Mouse (Mus musculus): ENCODE data around the gene Olfr1280. TPM values are rescaled to one million over a fixed set of nuclear protein-coding genes. Genes with fewer than 3 reads are reported as not detected.
"Not testable (repeated sequence)": the region's sequence is repeated elsewhere in the genome, so short reads cannot be mapped to it uniquely, and the experiment has no call there.

Gene Olfr1280
- polyA plus RNA-seq (2014; fragmentation: Nextera tagmentation; extraction: Ambion mirVana) = not detected in 2 replicates

- no peak for DNase-seq (ENCODE audit: low spot score)
- H3K4me1 ChIP-seq (ENCODE audit: control insufficient read depth, insufficient read depth, low read length) = no peaks in the 10 kb centered on the region
- no peak for ATAC-seq (replicated peaks; ENCODE audit: insufficient number of reproducible peaks, low FRiP score, low TSS enrichment, low read depth)
- no peaks in the 10 kb centered on the region for H3K9me3 ChIP-seq (replicated peaks; ENCODE audit: control insufficient read depth, low read length)
- no peak within 1 kb of the TSS for H3K4me3 ChIP-seq (ENCODE audit: low read depth, low read length)
- no peaks in the 10 kb centered on the region for H3K27me3 ChIP-seq (ENCODE audit: control insufficient read depth, insufficient read depth, low read length)
- H3K4me2 ChIP-seq (ENCODE audit: low read depth, low read length) = no peak within 1 kb of the TSS
- H3K27ac ChIP-seq (replicated peaks; ENCODE audit: low read depth, low read length) = no peak within 1 kb of the TSS
- H3K9ac ChIP-seq (replicated peaks; ENCODE audit: low read length) = no peak within 1 kb of the TSS
- H3K36me3 ChIP-seq (replicated peaks; ENCODE audit: control insufficient read depth, insufficient read depth, low read depth, low read length) = no peaks in the 10 kb centered on the region
Observed at GRCm38 (mm10) chr2:111313717-111314116, at the start of gene Olfr1280. Olfr1280 (plus strand) TSS chr2:111314017.

- Histone ChIP-seq H3K4me3 (ENCODE audit: low read depth, low read length) (no peak within 1 kb of the TSS), H3K27me3 (ENCODE audit: control insufficient read depth, insufficient read depth, low read length) (no peaks in the 10 kb centered on the region), H3K9me3 (replicated peaks; ENCODE audit: control insufficient read depth, low read length) (no peaks in the 10 kb centered on the region), H3K36me3 (replicated peaks; ENCODE audit: control insufficient read depth, insufficient read depth, low read depth, low read length) (no peaks in the 10 kb centered on the region), H3K4me1 (ENCODE audit: control insufficient read depth, insufficient read depth, low read length) (no peaks in the 10 kb centered on the region), H3K27ac (replicated peaks; ENCODE audit: low read depth, low read length) (no peak within 1 kb of the TSS), H3K9ac (replicated peaks; ENCODE audit: low read length) (no peak within 1 kb of the TSS), H3K4me2 (ENCODE audit: low read depth, low read length) (no peak within 1 kb of the TSS)
- DNase-seq (ENCODE audit: low spot score) (no peak), ATAC-seq (replicated peaks; ENCODE audit: insufficient number of reproducible peaks, low FRiP score, low TSS enrichment, low read depth) (no peak)
- 83% methylated on average over 2 of the region's 2 CpGs for WGBS
Observed at GRCm38 (mm10) chr2:111274006-111274405, 39.8 kb upstream of the Olfr1280 start, which contains the start of gene Olfr1277. Olfr1277 (minus strand) TSS chr2:111274106.

GRCm38 (mm10) chr2:111289836-111290235 lies 24.0 kb upstream of the Olfr1280 start, which contains the start of gene Olfr1278:
Olfr1278 (plus strand) TSS chr2:111290136.
- ATAC-seq (replicated peaks; ENCODE audit: insufficient number of reproducible peaks, low FRiP score, low TSS enrichment, low read depth) (no peak), DNase-seq (ENCODE audit: low spot score) (no peak)
- Histone ChIP-seq H3K4me3 (ENCODE audit: low read depth, low read length) (no peak within 1 kb of the TSS), H3K9me3 (replicated peaks; ENCODE audit: control insufficient read depth, low read length) (no peaks in the 10 kb centered on the region), H3K4me2 (ENCODE audit: low read depth, low read length) (no peak within 1 kb of the TSS), H3K36me3 (replicated peaks; ENCODE audit: control insufficient read depth, insufficient read depth, low read depth, low read length) (no peaks in the 10 kb centered on the region), H3K27ac (replicated peaks; ENCODE audit: low read depth, low read length) (no peak within 1 kb of the TSS), H3K4me1 (ENCODE audit: control insufficient read depth, insufficient read depth, low read length) (no peaks in the 10 kb centered on the region), H3K9ac (replicated peaks; ENCODE audit: low read length) (no peak within 1 kb of the TSS), H3K27me3 (ENCODE audit: control insufficient read depth, insufficient read depth, low read length) (no peaks in the 10 kb centered on the region)

- Histone ChIP-seq H3K9ac (replicated peaks; ENCODE audit: low read length) (no peak overlapping the region), H3K27ac (replicated peaks; ENCODE audit: low read depth, low read length) (no peak overlapping the region), H3K4me2 (ENCODE audit: low read depth, low read length) (no peak overlapping the region), H3K9me3 (replicated peaks; ENCODE audit: control insufficient read depth, low read length) (no peaks in the 10 kb centered on the region), H3K4me1 (ENCODE audit: control insufficient read depth, insufficient read depth, low read length) (no peaks in the 10 kb centered on the region), H3K4me3 (ENCODE audit: low read depth, low read length) (no peak overlapping the region), H3K36me3 (replicated peaks; ENCODE audit: control insufficient read depth, insufficient read depth, low read depth, low read length) (no peaks in the 10 kb centered on the region), H3K27me3 (ENCODE audit: control insufficient read depth, insufficient read depth, low read length) (no peaks in the 10 kb centered on the region)
- DNase-seq (ENCODE audit: low spot score) = no peak
- no peak for ATAC-seq (replicated peaks; ENCODE audit: insufficient number of reproducible peaks, low FRiP score, low TSS enrichment, low read depth)
Observed at GRCm38 (mm10) chr2:111298541-111298940, 15.3 kb upstream of the Olfr1280 start.

GRCm38 (mm10) chr2:111300374-111300773 lies 13.4 kb upstream of the Olfr1280 start, which contains the start of gene Olfr1279:
Olfr1279 (plus strand) TSS chr2:111300635.
- H3K4me1 ChIP-seq (ENCODE audit: control insufficient read depth, insufficient read depth, low read length) = no peaks in the 10 kb centered on the region
- no peaks in the 10 kb centered on the region for H3K9me3 ChIP-seq (replicated peaks; ENCODE audit: control insufficient read depth, low read length)
- ATAC-seq (replicated peaks; ENCODE audit: insufficient number of reproducible peaks, low FRiP score, low TSS enrichment, low read depth) = no peak
- no peaks in the 10 kb centered on the region for H3K27me3 ChIP-seq (ENCODE audit: control insufficient read depth, insufficient read depth, low read length)
- no peak within 1 kb of the TSS for H3K27ac ChIP-seq (replicated peaks; ENCODE audit: low read depth, low read length)
- DNase-seq (ENCODE audit: low spot score) = no peak
- no peak within 1 kb of the TSS for H3K4me3 ChIP-seq (ENCODE audit: low read depth, low read length)
- H3K4me2 ChIP-seq (ENCODE audit: low read depth, low read length) = no peak within 1 kb of the TSS
- no peak within 1 kb of the TSS for H3K9ac ChIP-seq (replicated peaks; ENCODE audit: low read length)
- H3K36me3 ChIP-seq (replicated peaks; ENCODE audit: control insufficient read depth, insufficient read depth, low read depth, low read length) = no peaks in the 10 kb centered on the region

- no peaks in the 10 kb centered on the region for H3K27me3 ChIP-seq (ENCODE audit: control insufficient read depth, insufficient read depth, low read length)
- no peaks in the 10 kb centered on the region for H3K9me3 ChIP-seq (replicated peaks; ENCODE audit: control insufficient read depth, low read length)
- no peak for ATAC-seq (replicated peaks; ENCODE audit: insufficient number of reproducible peaks, low FRiP score, low TSS enrichment, low read depth)
- WGBS = 75% methylated on average over 2 of the region's 2 CpGs
- no peak within 1 kb of the TSS for H3K9ac ChIP-seq (replicated peaks; ENCODE audit: low read length)
- no peak within 1 kb of the TSS for H3K4me3 ChIP-seq (ENCODE audit: low read depth, low read length)
- H3K27ac ChIP-seq (replicated peaks; ENCODE audit: low read depth, low read length) = no peak within 1 kb of the TSS
- no peaks in the 10 kb centered on the region for H3K4me1 ChIP-seq (ENCODE audit: control insufficient read depth, insufficient read depth, low read length)
- H3K36me3 ChIP-seq (replicated peaks; ENCODE audit: control insufficient read depth, insufficient read depth, low read depth, low read length) = no peaks in the 10 kb centered on the region
- DNase-seq (ENCODE audit: low spot score) = no peak
- H3K4me2 ChIP-seq (ENCODE audit: low read depth, low read length) = no peak within 1 kb of the TSS
Observed at GRCm38 (mm10) chr2:111326220-111326619, 12.4 kb downstream of the Olfr1280 start, which contains the start of gene Olfr1281. Olfr1281 (plus strand) TSS chr2:111326520.

GRCm38 (mm10) chr2:111333721-111334120 lies 19.9 kb downstream of the Olfr1280 start:
- H3K9ac ChIP-seq (replicated peaks; ENCODE audit: low read length); H3K4me3 ChIP-seq (ENCODE audit: low read depth, low read length); H3K4me1 ChIP-seq (ENCODE audit: control insufficient read depth, insufficient read depth, low read length); H3K27me3 ChIP-seq (ENCODE audit: control insufficient read depth, insufficient read depth, low read length); H3K27ac ChIP-seq (replicated peaks; ENCODE audit: low read depth, low read length); H3K4me2 ChIP-seq (ENCODE audit: low read depth, low read length); H3K9me3 ChIP-seq (replicated peaks; ENCODE audit: control insufficient read depth, low read length); ATAC-seq (replicated peaks; ENCODE audit: insufficient number of reproducible peaks, low FRiP score, low TSS enrichment, low read depth); DNase-seq (ENCODE audit: low spot score); H3K36me3 ChIP-seq (replicated peaks; ENCODE audit: control insufficient read depth, insufficient read depth, low read depth, low read length): not testable (repeated sequence)
- WGBS = 80% methylated on average over 5 of the region's 5 CpGs

GRCm38 (mm10) chr2:111335976-111336375 lies 22.2 kb downstream of the Olfr1280 start, which contains the start of gene Olfr1282:
Olfr1282 (minus strand) TSS chr2:111336076.
- H3K9ac ChIP-seq (replicated peaks; ENCODE audit: low read length) = no peak within 1 kb of the TSS
- 81% methylated on average over 2 of the region's 2 CpGs for WGBS

More at GRCm38 (mm10) chr2:111335976-111336375, 22.2 kb downstream of the Olfr1280 start, which contains the start of gene Olfr1282:
- H3K36me3 ChIP-seq (replicated peaks; ENCODE audit: control insufficient read depth, insufficient read depth, low read depth, low read length) = no peaks in the 10 kb centered on the region
- H3K4me2 ChIP-seq (ENCODE audit: low read depth, low read length) = no peak within 1 kb of the TSS
- no peak within 1 kb of the TSS for H3K4me3 ChIP-seq (ENCODE audit: low read depth, low read length)
- no peak for ATAC-seq (replicated peaks; ENCODE audit: insufficient number of reproducible peaks, low FRiP score, low TSS enrichment, low read depth)
- no peaks in the 10 kb centered on the region for H3K4me1 ChIP-seq (ENCODE audit: control insufficient read depth, insufficient read depth, low read length)
- H3K27me3 ChIP-seq (ENCODE audit: control insufficient read depth, insufficient read depth, low read length) = no peaks in the 10 kb centered on the region
- H3K9me3 ChIP-seq (replicated peaks; ENCODE audit: control insufficient read depth, low read length) = no peaks in the 10 kb centered on the region
- no peak for DNase-seq (ENCODE audit: low spot score)
- no peak within 1 kb of the TSS for H3K27ac ChIP-seq (replicated peaks; ENCODE audit: low read depth, low read length)
